Mouse (Mus musculus) right cerebral cortex, postnatal 25 days (tissue): ENCODE measurements around the gene Parp11.
A peak's percentile ranks its signal among the peaks of the same experiment; 100 is the strongest.

Experiments
- DNase-seq: peaks from one replicate; pipeline ENCODE4 v3.0.0; 2022

Parp11 gene

DNA sequence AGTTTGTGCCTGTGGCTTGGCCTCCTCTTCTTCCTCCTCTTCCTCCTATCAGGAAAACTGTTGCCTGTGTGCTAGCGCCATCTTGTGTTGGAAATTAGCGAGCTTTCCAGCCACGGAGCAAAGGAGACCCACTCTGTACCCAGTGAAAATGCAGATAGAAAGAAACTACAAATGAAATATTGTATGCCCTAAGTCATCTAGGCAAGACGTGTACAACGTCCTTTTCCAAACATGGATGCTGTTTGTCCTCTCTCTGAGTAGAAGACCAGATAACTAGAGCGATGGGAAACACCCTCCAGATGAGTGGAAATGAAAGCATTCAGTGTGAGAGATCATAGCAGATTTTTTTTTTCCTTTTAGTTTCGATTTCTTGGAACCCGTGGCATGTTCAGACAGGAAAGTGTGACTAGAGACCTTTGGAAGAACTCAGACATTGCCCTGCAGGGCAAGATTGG is at the start of gene Parp11:
TSS of gene Parp11 (plus strand) at position 405 of the 455 bp plus-strand sequence.
- peak; percentile 55 for DNase-seq

DNA sequence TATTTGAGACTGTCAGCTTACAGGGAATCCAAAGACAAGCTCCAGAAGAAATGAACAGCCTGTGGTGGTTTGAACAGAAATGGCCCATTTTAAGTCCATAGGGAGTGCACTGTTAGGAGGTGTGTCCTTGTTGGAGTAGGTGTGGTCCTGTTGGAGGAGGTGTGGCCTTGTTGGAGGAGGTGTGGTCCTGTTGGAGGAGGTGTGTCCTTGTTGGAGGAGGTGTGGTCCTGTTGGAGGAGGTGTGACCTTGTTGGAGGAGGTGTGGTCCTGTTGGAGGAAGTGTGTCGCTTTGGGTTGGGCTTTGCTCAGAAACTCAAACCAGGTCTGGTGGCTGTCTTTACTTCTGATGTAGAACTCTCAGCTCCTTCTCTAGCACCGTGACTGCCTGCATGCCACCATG is 48.6 kb upstream of the Parp11 start:
- no peak for DNase-seq

DNA sequence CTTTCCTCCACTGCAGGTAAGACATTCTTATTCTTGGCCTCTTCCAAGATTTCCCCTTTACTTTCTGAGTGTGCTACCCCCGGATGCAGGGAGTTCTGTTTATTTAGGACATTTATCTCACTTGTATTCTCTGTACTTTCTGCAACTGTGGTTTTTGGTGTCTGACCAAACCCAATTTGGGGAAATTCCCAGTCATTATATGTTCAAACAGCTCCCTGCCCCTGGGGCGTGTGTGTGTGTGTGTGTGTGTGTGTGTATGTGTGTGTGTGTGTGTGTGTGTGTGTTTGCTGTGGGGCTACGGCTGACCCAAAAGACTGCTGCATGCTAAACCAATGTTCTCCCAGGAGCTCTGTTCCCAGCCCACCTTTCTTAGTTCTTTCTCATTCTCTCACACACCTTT is 45.2 kb upstream of the Parp11 start:
- DNase-seq = no peak

DNA sequence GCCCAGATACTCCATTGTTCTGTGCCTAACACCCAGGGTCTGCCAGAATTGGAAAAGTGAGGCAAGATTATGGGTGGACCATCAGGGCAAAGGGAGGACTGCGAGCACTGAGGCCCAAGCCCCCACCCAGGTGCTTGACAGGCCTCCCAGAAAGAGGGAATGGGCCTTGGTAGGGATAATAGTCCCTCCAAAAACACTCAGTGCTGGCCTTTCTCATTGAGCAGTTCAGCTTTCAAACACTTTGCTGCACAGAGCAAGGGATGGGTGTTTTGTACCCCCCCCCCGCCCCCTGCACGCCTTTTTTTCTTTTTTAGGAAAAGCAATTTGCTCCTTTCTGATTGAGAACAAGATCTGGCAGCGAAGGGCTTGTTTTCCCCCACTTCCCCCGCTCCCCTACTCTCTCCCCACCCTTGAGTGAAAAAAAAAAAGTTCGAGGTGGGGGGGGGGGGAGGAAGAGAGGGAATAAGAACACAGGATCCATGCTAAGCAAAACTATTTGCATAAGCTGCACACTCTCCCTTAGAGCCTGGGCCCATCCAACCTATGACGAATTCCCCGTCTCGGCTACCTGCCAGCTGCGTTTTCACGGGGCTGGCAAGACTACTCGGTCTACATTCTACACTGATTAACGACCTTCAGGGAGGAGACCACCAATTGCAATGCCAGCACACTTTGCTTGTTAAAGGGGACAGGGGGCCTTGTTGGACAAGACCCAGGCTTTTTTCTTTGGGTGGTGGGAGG is 42.4 kb upstream of the Parp11 start:
- DNase-seq = peak; percentile 42

DNA sequence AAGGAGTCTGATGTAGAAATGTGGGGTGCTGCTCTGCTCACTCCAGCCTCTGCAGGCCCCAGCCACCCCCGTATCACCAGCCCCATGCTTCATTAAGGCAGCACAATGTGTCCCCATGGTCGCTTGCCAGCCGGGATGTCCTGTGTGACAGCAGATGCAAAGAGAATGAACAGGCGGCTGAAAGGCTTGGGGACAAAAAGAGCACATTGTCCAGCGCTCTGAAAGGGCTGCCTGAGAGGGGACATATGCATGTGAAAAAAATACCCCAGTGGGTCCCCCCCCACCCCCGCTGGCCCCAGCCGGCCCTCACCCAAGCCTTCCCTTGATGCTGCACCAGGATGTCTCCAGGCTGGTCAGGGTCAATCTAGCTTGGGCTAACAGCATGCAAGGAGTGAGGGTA is 41.0 kb upstream of the Parp11 start:
- DNase-seq = no peak

DNA sequence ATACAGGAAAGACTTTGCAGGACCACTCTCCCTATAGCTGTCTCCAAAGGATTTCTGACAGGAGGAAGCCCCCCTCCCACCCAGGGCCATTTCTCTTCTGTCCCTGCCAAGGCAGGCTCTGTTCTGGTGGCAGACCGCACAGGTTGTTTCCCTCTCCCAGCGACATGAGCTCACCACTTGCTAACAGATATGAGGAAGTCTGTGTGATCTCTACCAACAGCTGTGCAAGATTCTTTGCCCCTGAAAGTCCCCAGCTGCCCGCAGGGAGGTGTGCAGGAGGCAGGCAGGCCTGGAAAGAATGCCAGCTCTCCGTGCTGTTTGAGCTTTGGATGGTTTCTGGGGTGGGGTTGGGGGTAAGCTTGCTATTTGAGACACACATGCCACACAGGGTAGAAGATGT is 38.9 kb upstream of the Parp11 start:
- no peak for DNase-seq

DNA sequence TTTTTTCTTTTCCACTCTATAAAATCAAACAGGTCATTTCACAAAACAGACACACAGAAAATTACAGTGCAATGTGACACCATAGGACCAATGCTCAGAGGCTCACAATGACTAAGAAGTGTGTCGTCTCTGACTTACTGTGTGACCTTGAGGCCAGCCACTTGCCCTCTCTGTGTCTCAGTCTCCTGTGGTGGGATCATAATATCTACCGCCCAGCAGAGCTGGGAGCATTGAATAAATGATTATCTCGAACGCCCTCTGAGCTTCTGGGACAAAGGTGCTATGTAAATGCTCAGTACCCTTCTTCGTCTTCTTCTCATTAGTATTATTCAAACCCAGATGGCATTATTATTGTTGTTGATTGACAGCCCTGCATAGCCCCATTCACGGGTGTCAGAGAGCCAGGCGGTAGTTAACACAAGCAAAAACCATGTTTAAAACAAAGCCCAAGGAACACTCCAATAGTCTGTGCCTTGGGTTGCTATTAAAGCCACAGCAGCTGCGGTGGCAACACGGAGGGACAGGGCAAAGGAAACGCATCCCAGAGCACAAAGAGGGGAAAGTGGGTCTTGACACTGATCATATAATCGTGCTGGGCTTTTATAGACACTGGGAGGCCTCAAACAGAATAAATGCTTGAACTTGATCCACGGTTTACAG is 29.0 kb upstream of the Parp11 start:
- no peak for DNase-seq

DNA sequence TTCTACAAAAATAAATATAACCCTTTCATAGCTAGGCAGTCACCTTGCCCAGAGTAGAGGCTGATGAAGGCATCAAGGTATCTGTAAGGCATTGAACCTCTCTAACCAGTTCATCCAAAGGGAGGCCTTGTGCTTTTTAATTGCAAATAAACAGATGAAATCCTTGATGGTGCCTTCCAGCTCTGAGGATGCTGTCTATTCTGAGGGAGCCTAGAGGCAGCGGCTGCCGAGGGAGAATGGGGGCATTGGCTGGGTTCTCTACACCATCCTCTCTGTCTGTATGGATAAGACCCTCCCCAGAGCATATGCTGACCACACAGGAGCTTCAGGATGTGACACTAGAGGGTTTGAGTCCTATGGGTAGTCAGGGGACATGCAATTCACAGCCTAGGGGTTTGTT is 28.3 kb upstream of the Parp11 start:
- no peak for DNase-seq

DNA sequence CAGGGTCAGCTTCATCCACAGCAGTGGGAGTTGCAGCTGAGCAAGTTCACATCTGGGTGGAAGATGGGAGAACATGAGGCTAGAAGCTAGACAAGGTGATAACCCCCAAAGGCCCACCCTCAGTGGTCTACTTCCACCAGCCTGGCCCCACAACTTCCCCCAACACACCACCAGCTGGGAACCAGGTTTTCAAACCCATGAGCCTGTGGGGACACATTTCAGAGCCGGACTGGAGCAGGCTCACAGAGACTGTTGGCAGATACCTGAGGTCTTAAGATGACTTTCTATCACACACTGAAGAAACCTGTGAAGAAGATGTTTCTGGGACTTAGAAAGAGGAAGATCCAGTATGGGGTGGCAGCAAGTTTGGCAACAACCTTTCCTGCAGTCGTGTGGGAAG is 26.5 kb upstream of the Parp11 start:
- DNase-seq = no peak

DNA sequence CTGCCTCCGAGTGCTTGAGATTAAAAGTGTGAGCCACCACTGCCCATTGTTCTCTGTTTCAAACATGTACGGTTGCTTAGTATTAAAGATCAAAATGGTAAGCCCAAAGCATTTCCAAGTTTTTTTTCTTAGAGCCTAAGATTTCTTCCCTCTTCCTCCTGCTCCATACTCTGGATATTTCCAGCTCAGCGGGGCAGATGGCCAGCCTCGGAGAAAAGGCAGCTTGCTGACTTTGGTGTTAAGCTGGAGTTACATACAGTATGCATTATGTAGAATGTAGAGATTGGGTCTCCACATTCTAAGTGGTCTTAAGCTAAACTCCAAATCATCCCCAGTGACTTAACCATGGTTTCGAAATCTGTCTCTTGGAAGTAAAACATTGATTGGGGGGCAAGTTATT is 21.5 kb upstream of the Parp11 start:
- no peak for DNase-seq

DNA sequence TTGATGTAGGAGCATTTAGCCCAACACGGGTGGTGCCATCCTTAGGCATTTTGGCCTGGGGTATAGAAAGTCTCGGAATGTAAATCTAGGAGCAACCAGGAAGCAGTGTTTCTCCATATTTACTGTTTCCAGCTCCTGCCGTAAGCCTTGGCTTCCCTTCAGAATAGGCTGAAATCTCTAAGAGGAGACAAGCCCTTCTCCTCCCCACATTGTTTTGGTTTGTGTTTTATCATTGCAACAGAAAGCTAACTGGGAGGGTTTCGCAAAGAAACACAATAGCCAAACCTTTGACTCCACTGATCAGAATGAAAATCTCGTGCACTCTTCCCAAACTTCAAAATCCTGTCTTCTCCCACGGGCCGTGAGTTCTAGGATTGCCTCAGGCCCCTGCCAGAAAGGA is 15.9 kb upstream of the Parp11 start:
- DNase-seq = no peak

DNA sequence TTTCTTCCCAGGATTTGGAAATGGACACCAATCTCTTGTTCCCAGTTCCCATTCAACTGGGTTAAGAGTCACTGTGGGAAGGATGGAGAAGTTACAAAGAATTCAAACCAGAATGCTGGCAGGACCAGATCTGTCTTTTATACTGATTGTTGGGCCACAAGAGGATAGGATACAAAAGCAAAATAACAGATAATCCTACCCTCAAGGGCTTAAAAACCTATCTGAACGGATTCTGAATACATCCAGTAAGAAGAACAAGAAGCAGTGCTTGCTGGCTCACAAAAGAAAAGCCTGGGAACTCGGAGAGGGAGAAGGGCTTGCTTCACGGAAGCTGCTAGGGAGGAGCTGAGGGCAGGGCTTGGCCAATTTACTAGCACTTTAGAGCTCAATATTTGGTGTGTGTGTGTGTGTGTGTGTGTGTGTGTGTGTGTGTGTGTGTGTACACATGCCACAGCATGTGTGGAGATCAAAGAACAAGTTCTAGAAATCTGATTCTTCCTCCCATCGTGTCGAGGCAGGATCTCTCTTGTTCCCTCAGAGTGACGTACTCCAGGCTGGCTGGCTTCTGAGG is 15.4 kb upstream of the Parp11 start:
- DNase-seq = no peak

DNA sequence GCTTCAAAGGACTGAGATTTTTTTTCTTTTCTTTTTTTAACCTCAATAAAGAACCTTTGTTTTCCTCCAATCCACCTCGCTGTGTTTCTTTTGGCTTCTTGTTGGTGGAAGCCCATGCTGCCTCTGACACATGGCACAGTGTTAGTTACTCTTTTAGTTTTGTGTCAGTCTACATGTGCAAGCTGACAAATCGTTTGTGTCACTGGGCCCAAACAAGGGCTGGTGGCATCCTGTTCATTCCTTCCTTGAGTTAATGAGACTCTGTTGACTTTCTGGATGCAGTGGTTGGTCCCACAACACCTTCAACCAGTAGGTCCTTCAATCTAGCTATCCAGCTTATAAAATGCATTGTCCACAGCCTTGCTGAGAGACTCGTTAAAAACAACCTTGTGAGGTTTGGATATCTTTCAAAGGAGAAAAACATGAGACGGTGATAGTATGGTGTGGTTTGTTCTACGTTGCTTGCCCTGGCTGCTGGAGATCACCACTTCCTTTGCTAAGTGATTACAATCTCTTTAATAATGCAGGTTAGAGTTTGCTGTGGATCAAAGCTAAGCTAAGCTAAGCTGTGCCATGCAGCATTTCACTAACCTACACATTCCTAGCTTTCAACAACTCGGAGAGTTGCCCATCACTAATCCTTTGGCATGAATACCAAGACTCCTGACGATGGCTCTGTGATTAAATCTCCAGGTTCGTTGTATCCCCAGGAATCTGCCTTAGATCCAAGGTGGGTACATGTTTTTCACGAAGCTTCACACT is 12.6 kb upstream of the Parp11 start:
- DNase-seq = no peak

DNA sequence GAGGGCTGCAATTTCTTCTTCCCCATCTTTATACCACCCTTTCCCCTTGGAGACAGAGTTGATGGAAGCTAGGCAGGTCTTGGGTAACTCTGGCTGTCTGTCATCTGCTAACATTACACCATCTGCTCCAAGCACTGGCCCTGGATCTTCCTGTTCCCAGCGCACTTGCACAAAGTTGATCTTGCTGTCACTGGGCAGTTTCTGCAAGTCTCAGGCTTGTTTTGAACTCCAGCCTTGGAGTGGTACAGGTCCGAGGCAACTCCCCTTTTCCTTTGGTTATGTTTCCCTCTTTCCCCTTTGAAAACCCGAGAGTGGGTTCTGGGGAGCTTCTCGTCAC is 12.0 kb upstream of the Parp11 start:
- no peak for DNase-seq

DNA sequence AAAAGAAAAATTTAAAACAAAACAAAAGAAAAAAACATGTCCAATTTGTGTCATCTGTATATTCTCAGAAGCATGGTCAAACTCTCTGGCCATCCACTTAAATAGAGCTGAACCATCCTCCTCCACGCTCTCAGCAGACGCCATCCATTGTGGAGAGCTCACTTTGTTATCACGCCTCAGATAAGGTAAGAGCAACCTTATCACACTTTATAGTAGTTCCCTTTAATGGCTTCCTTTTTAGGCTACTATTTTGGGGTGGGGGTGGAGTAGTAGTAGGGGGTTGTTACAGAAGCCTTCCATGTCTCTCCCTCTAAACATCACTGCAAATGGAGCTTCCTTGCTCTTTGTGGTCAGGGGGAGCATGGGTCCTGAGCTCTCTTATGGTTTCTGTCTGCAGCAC is 7.6 kb upstream of the Parp11 start:
- DNase-seq = no peak

DNA sequence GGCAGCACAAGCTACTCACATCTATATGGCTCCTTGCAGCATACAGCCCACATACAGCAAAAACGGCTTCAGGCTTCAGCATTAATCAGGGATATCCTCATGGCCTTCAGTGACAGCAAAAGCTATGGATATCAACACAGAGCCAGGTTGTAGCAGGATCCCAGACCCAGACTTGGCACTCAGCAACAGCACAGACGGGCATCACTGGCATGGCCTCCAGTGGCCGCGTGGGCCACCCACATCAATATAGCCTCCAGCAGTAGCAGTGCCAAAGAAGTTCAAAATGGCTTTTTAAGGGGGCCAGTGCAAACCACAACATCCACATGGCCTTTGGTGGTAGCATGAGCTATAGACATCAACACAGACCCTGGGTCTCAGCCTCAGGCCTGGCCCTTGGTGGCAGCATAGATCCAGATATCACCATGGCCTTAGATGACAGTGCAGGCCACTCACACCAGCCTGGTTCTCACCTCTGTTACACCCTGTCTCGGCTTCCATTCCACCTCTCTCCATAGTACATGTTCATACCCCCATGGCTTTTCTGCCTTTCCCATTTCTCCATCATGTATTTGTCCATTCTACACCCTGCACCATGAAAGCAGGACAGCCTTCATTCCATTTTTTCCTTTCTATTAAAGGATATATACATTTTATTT is 7.0 kb upstream of the Parp11 start:
- DNase-seq = no peak

DNA sequence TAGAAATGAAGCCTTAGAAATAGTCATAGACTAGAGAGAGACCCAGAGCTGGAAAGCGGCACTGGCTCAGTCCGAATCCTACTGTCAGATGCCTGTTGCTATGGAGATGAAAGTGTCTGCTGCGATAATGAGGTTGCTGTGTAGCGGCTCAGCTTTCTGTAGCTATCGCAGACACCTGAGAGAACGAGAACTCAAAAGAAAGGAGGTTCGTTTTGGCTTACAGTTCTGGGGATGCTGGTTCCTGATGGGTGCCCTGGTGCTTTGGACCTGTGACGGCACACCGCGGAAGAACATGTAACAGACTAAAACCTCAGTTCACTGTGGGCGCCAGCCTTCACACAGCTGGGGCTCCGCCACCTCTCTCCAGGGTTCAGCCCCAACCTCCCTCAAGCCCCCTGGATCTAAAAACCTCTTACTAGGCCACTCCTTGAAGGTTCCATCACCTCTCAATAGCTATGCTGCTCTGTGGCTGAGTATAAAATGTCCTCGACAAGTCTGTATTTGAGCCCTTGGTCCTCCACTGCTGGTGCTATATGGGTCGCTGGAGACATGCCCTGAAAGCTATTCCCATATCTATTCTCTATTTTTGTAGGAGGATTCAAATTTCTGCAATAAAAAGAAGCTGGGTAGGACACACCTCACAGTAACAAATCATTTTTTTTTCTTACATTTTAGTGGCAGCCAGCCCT is 6.1 kb upstream of the Parp11 start:
- DNase-seq = peak; percentile 20

DNA sequence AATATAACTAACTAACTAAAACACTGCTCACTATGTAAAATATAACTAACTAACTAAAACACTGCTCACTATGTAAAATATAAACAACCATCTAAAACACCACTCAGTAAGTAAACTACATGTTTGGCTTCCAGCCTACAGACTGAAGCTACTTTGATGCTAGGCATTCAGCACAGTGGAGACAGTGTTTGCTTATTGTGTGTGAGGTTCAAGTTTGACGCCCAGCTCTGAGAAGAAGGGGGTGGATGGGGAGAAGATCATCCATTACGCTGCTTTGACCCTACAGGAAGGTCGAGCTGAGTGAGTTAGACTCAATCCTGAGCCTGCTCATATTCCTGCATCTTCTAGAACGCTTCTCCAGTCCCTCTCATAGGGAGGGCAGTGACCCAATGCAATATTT is 4.1 kb upstream of the Parp11 start:
- no peak for DNase-seq

DNA sequence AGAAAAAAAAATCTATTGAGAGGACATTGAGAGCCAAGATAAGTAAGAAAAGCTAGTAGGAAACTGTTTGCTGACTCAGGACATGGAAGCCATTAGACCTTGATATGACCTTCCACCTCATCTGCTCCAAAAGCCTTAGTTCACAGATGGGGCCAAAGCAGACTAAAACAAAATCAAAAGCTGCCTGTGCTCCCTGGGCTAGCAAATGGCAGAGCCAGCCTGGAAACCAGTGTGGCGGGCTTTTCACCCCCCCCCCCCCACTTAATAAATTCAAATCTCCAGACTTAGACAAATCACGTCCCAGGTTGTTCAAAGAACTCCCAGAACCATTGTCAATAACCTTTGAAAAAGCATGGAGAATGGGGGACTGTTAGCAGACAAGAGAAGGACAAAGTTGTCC is 2.7 kb upstream of the Parp11 start:
- DNase-seq = no peak

DNA sequence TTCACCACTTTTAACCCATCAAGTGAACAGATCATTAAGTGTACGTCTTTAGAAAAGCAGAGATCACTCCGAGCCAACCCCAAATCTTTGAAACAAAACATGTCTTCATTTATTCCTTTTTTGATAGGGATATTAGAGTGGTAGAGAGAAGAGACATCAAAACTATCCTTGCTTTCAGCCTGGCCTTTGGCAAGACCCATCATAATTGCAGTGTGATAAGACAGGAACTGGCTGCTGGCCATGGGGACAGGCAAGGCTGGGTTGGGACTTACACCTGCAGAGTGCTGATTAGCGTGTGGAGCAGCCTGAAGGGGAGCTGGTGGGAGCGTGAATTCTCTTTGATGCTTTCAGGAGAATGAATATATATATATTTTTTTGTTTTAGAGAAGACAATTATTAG is 2.2 kb upstream of the Parp11 start:
- DNase-seq = no peak

DNA sequence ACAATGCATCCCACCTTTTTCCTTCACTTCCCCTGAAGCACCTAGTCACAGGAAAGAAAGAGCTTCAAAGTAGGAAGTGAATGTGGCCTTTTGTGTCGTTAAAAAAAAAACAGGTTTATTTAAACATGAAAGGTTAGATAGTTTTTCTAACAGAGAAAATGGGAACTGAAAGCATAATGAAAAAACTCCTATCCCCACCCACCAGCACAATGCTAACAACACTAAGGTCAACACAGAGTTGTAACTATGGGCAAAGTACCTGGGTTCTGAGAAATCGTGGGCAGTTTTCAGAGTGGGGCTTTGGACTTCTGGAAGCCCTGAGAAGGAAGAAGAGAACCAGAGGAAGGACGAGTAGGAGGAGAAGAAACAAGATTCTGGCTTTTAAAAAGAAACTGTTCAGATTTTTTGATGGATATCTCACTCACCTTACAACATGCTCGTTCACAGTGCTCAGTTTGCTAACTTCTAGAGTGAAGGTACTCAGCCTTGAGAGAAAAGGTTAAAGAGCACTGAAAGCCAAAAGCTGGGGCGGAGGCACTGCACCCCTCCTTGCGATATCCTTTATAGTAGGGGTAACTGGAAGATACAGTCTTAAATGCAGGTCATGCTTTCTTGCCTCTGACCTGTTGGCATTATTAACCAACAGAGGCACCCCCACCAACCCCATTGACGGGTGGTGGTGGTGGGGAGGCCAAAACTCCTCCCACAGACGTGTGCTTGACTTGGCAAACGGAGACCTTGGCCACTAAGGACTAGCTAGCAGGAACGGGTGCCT is 1.2 kb downstream of the Parp11 start:
- no peak for DNase-seq

DNA sequence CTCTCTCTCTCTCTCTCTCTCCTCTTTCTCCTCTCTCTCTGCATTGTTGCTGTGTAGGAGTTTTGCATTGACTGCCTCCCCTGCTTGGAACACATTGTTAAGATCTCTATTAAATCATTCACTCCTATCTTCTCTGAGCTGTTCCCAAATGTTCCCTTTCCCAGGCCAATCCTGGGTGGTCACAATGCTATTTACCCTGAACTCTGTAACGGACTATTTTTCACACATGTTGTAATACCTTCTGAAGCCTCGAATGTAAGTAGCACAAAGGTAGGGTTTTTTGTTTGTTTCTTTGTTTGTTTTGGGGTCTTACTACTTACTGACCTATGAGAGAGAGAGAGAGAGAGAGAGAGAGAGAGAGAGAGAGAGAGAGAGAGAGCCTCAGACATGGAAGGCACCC is 2.2 kb downstream of the Parp11 start:
- no peak for DNase-seq
